Mouse (Mus musculus) hindbrain, embryonic 10.5 days (tissue): ENCODE measurements around the gene Rere. TPM values are rescaled to one million over a fixed set of nuclear protein-coding genes. Genes with fewer than 3 reads are reported as not detected.

Experiments
- DNase-seq: peaks from one replicate; pipeline ENCODE4 v3.0.0-alpha.2; 2017; ENCODE audit warnings: low spot score
- H3K27ac ChIP-seq: fragments of 300-500 bp; sonication (generic); 2 replicates; pipeline ENCODE4 v1.5.1; 2016; ENCODE audit warnings: mild to moderate bottlenecking, moderate library complexity
- H3K27me3 ChIP-seq: fragments of 300-500 bp; sonication (generic); 2 replicates; pipeline ENCODE4 v1.6.1; 2016; ENCODE audit warnings: mild to moderate bottlenecking; ENCODE audit not compliant: poor library complexity, insufficient read depth, severe bottlenecking
- H3K36me3 ChIP-seq: fragments of 300-500 bp; sonication (generic); 2 replicates; pipeline ENCODE4 v1.6.1; 2016; ENCODE audit warnings: mild to moderate bottlenecking, moderate library complexity
- H3K4me1 ChIP-seq: fragments of 300-500 bp; sonication (generic); replicated peaks from 2 replicates; pipeline ENCODE4 v1.6.1; 2016; ENCODE audit warnings: mild to moderate bottlenecking
- H3K4me3 ChIP-seq: fragments of 300-500 bp; sonication (generic); 2 replicates; pipeline ENCODE4 v1.5.1; 2016; ENCODE audit warnings: mild to moderate bottlenecking, moderate library complexity
- H3K9me3 ChIP-seq: fragments of 300-500 bp; sonication (generic); 2 replicates; pipeline ENCODE4 v1.6.1; 2016; ENCODE audit warnings: mild to moderate bottlenecking, moderate library complexity
- WGBS: fragments of 180-500 bp; shearing (Covaris S2); methylation state at CpG from one replicate; pipeline ENCODE4 v1.1.7; 2016; 5-methylcytosine and 5-hydroxymethylcytosine counted together
- polyA plus RNA-seq: library from polyadenylated mRNA; unstranded; fragments of >200 nt; fragmentation: Nextera tagmentation; extraction: Ambion mirVana; gene quantifications from 2 replicates; pipeline ENCODE4 v1.2.1, GENCODE M21; 2016

The Rere gene
- polyA plus RNA-seq, 1 experiment from 2014 or later = 40.4 TPM

DNA sequence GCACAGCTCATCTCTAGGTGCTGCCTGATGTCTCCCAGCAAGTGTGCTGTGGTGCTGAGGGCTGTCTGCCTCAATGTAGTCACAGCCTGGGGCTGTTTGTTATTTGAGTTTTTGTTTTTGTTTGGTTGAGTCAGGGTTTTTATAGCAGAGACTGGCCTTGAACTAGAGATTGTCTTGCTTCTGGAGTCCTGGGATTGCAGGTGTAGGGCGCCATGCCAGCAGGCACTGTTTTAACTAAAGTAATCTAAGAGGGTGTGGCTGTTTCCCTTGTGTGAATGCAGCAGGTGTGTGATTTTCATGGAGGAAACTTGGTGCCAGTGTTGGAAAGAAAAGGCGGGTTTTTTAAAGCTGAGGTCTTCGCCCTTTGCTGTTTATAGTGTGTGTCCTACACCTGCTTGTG is 296.6 kb downstream of the Rere start:
- Histone ChIP-seq H3K36me3 (peaks cover 47% of the 10 kb centered on the region), H3K4me1 (peaks cover 13% of the 10 kb centered on the region), H3K9me3 (no peaks in the 10 kb centered on the region), H3K27me3 (no peaks in the 10 kb centered on the region), H3K27ac (no peak overlapping the region), H3K4me3 (no peak overlapping the region)
- 92% methylated on average over 3 of the region's 3 CpGs for WGBS
- DNase-seq = no peak

DNA sequence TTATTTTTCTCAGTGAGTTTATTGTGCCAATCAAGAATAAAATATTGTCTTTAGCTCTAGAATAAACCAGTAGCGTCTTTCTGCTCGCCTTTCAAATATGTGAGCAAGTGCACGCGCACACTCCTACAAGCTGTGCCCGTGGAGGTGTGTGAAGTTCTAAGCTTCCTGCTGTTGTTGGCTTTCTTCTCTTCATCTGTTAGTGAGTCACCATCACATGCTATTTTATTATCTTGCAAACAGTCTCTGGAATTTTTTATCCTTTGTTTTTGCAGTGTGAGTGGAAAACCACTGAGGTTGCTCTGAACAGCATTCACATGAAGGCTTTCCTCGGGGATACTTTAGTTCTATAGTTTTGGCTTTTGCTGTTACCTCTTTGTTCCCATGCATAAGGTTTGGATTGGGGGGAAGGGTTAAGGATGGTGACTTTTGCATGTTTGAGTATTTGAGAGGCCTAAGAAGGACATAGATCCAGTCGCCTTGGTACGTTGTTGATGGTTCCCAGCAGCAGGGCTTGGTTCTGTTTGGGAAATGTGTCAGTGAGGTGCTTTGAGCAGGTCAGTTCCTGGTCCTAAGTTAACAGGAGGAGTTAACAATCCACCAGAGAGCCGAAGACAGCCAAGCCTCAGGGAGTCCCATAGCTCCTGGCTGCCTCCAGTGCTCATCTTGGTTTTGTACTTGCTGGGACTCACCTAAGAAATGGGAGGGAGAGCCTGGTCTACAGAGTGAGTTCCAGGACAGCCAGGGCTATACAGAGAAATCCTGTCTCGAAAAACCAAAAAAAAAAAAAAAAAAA is 300.7 kb downstream of the Rere start:
- no peak overlapping the region for H3K4me3 ChIP-seq
- H3K27ac ChIP-seq = no peak overlapping the region
- WGBS = 83% methylated on average over 10 of the region's 10 CpGs
- DNase-seq = no peak
- H3K36me3 ChIP-seq = peaks cover 13% of the 10 kb centered on the region; the same call in 1 of the 2 replicates
- no peaks in the 10 kb centered on the region for H3K27me3 ChIP-seq
- H3K9me3 ChIP-seq = no peaks in the 10 kb centered on the region
- H3K4me1 ChIP-seq = peaks cover 24% of the 10 kb centered on the region

DNA sequence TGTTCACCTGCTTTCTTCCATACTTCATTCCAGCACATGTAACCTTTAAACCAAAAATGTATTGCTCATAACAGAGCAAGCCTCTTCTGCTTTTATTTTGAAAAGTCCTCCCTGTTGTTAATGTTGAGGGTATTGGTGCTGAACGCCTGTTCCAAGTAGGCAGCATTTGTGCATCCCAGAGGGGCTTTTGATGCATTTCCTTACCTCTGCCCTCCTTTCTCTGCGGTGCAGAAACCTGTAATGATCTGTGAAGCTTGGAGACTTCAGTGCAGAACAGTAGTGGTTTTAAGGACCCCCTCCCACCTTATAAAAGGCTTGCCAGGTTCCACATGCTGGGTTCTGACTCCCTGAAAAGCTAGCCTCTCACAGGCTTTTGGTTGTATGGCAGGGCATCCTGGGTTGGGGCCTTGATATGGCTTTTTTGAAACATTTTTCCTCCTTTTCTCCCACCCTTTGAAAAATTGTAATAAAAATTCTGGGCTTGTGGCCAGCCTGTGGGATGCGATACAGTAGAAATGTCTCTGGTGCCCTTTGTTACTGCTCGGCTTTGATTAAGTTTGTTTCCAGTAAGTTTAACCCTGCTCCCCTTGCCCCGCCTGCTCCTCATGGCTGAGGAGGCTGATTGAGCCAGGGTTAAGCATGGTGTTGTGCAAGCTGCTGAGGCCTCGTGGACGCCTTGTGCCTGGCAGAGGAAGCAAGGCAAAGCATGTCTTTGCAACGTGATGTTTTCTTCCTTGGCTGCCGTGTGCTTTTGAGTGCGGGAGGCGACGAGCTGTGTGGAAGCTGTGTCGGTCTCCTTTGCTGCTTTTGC is 301.7 kb downstream of the Rere start:
- H3K4me3 ChIP-seq = no peak overlapping the region
- H3K27ac ChIP-seq = peak overlapping the region; percentile 62
- DNase-seq = no peak
- peaks cover 29% of the 10 kb centered on the region for H3K4me1 ChIP-seq
- H3K9me3 ChIP-seq = no peaks in the 10 kb centered on the region
- H3K27me3 ChIP-seq = no peaks in the 10 kb centered on the region
- peaks cover 13% of the 10 kb centered on the region; the same call in 1 of the 2 replicates for H3K36me3 ChIP-seq
- 62% methylated on average over 13 of the region's 13 CpGs for WGBS

DNA sequence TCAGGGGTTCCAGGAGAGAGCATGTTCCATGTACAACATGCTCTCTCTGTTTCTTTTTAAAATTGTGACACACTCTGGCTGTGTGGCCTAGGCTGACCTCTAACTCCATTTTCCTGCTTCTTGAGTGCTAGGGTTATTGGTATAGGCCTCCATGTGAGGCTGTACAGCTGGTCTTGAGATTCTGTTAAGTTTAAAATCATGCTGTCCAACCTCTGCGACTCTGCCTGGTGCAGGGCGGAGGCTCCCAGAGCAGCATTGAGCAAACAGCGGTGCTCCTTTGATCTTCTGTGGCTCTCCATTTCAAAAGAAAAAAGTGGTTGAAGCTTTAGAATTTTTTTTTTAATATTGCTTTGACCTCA is 302.3 kb downstream of the Rere start:
- 74% methylated on average over 3 of the region's 3 CpGs for whole genome bisulfite sequencing
- no peak overlapping the region for H3K4me3 ChIP-seq
- H3K9me3 ChIP-seq = no peaks in the 10 kb centered on the region
- H3K27me3 ChIP-seq = no peaks in the 10 kb centered on the region
- peak overlapping the region; percentile 62 for H3K27ac ChIP-seq
- peaks cover 29% of the 10 kb centered on the region for H3K4me1 ChIP-seq
- peaks cover 12% of the 10 kb centered on the region; the same call in 1 of the 2 replicates for H3K36me3 ChIP-seq
- no peak for DNase-seq

DNA sequence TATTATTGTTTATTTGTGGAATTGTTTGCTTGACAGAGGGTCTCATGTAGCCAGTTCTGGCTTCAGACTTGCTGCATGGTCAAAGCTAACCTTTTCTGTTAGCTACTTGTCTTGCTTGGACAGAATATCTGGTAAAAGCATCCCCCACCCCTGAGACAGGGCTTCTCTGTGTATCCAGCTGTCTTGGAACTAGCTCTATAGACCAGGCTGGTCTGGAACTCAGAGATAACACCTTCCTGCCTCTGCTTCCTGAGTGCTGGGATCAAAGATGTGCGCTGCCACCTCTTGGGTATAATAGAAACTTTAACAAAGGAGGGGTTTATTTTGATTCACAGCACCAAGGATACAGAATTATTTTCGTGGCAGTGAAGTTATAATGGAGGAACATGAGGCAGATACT is 304.4 kb downstream of the Rere start:
- H3K9me3 ChIP-seq = no peaks in the 10 kb centered on the region
- peaks cover 36% of the 10 kb centered on the region for H3K4me1 ChIP-seq
- no peak overlapping the region for H3K27ac ChIP-seq
- no peak overlapping the region for H3K4me3 ChIP-seq
- H3K36me3 ChIP-seq = peaks cover 6% of the 10 kb centered on the region; the same call in 1 of the 2 replicates
- H3K27me3 ChIP-seq = no peaks in the 10 kb centered on the region
- whole genome bisulfite sequencing = 93% methylated on average over 2 of the region's 2 CpGs
- DNase-seq = no peak

DNA sequence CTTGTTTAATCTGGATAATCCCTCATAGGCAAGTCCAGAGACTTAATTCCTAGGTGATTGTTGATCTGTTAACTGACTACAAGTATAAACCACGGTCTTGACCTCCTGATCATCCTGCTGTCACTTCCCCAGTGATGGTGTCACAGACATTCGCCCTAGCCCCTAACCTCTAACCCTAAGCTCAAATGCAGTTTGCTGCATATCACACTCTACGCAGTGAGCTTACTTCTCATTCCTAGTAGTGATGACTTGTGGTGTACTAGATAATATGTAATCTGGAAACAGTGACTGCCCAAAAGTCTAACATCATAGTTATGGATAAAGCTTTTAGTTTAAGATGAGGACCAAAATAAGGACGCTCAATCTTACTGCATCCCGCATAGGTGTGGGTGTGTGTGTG is 304.8 kb downstream of the Rere start:
- WGBS = 93% methylated on average over 5 of the region's 5 CpGs

DNA sequence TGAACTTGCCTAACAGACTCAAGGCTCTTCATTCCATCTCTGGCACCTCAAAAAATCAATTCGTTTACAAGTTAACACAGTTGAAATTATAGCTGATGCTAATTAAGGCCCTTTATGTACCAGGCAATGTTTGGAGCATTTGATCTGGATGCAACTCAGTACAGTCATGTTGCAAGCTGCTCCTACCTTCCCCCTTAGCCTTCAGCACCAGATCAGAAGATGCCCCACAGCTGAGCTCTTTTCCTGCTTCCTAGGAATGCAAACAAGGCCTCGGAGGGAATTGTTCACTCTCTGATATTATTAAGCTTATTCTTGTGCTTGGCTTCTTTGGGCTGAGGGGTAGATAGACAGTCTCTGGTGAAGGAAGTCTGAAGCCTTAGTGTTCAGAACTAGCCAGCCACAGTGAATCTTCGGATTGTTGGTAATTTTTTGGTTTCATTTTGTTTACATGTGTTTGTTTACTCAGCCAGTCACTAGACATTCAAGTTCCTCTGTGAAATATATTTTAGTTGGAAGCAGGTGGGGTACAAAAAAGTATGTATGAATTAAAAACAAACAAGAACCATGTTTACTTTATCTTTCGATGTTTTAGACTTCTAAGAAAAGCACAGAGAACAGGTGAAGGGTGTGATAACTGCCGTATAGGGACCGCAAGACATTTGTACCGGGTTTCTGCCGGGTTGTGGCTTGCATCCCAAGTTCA is 306.3 kb downstream of the Rere start:
- Histone ChIP-seq H3K9me3 (no peaks in the 10 kb centered on the region), H3K36me3 (no peaks in the 10 kb centered on the region), H3K4me3 (no peak overlapping the region), H3K4me1 (peaks cover 43% of the 10 kb centered on the region), H3K27me3 (no peaks in the 10 kb centered on the region), H3K27ac (no peak overlapping the region)
- DNase-seq = no peak
- 90% methylated on average over 8 of the region's 8 CpGs for WGBS

More for the DNA sequence above, 304.8 kb downstream of the Rere start:
- H3K27ac ChIP-seq = no peak overlapping the region
- no peak overlapping the region for H3K4me3 ChIP-seq
- no peaks in the 10 kb centered on the region for H3K27me3 ChIP-seq
- peaks cover 38% of the 10 kb centered on the region for H3K4me1 ChIP-seq
- no peak for DNase-seq
- no peaks in the 10 kb centered on the region for H3K9me3 ChIP-seq
- 0 out of 2 replicates have a peak, but pooled peaks cover 1% of the 10 kb centered on the region for H3K36me3 ChIP-seq

DNA sequence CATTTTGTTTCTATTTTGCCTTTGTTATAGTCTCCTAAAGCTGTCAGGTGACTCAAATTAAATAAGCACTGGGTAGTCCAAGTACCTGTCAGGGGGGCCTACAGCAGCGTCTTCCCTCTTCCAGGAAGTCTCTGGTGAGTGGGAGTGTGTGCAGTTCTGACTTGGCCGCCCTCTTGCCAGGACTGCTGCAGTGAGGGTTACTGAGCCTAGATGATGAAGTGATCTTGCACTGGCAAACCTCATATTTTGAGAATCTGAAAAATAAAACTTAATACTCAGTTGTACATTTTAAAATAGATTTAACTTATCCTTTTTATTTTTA is 306.8 kb downstream of the Rere start:
- 91% methylated on average over 2 of the region's 2 CpGs for WGBS
- no peak overlapping the region for H3K4me3 ChIP-seq

DNA sequence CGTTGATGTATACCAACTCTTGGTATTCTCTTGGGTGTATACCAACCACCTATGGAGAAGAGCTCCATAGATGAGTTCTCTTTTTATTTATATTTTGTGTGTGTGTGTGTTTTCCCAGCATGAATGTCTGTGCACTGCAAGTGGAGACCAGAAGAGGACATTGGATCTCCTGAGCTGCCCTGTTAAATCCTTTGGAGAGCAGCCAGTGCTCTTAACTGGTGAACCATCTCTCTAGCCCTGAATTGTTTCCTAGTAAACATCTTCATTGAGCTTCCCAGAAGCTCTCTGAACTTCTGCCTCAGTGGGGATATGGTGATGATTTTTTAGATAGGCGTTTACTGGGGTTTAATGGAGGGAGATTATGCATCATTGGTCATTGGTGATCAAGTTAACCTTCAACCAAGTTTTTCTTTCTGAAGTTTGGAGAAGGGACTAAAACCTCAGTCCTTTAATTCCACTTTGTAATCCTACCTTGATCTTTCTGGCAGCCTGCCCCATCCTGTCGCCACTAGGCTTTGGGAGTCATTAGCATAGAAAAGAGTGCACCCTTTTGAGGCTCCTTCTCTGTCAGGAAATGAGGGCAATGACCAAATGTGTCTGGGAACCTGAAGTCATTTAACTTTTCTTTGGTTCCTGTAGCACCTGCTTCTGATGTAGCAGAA is 309.3 kb downstream of the Rere start:
- peaks cover 31% of the 10 kb centered on the region for H3K4me1 ChIP-seq
- no peak for DNase-seq
- H3K4me3 ChIP-seq = no peak overlapping the region
- WGBS = 62% methylated on average over 3 of the region's 3 CpGs
- H3K27me3 ChIP-seq = no peaks in the 10 kb centered on the region
- H3K27ac ChIP-seq = no peak overlapping the region
- H3K36me3 ChIP-seq = no peaks in the 10 kb centered on the region
- H3K9me3 ChIP-seq = no peaks in the 10 kb centered on the region

More for the DNA sequence above, 306.8 kb downstream of the Rere start:
- Histone ChIP-seq H3K4me1 (peaks cover 38% of the 10 kb centered on the region), H3K27me3 (no peaks in the 10 kb centered on the region), H3K27ac (no peak overlapping the region), H3K36me3 (no peaks in the 10 kb centered on the region), H3K9me3 (no peaks in the 10 kb centered on the region)
- DNase-seq = no peak

DNA sequence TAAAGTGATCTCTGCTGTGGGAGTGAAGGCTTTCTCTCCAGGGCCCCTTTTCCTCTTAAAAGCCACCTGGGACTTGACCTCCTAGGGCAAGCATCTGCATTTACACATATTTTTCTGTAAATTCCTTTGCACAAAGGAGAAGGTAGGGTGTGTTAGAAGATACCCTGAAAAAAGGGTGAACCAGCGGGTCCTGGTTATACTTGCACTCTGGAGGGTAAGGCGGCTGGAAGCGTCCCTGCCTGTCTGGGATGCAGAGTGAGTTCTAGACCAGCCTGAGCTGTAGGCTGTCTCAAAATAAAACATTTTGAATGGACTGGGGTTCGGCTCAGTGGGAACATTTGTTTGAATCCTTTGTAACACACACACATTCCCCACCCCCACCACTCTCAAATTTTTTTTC is 310.2 kb downstream of the Rere start:
- Histone ChIP-seq H3K27ac (no peak overlapping the region), H3K4me3 (no peak overlapping the region), H3K36me3 (no peaks in the 10 kb centered on the region), H3K9me3 (no peaks in the 10 kb centered on the region), H3K27me3 (no peaks in the 10 kb centered on the region), H3K4me1 (peaks cover 31% of the 10 kb centered on the region)
- DNase-seq = no peak
- 74% methylated on average over 4 of the region's 4 CpGs for WGBS

DNA sequence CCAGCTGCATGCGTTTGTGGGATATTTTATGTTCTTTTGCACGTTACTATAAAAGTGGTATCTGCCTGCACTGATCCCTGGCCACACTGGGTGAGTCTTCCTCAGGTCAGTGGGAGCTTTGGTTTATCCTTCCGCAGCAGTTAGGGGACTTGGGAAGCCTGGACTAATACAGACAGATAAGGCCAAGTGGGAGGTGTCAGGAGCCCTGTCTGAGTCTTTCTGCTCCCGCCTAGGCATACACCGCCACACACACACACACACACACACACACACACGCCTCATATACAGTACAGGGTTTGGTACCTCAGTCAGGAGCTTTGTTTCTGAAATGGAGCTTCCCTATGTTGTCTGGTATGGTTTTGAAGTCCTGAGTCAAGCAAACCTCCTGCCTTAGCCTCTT is 310.6 kb downstream of the Rere start:
- H3K27ac ChIP-seq = 0 out of 2 replicates have a peak overlapping the region, but pooled peaks have one; percentile 4
- 87% methylated on average over 6 of the region's 6 CpGs for WGBS
- H3K27me3 ChIP-seq = no peaks in the 10 kb centered on the region
- peaks cover 30% of the 10 kb centered on the region for H3K4me1 ChIP-seq
- DNase-seq = no peak
- H3K4me3 ChIP-seq = no peak overlapping the region
- H3K36me3 ChIP-seq = no peaks in the 10 kb centered on the region
- no peaks in the 10 kb centered on the region for H3K9me3 ChIP-seq

DNA sequence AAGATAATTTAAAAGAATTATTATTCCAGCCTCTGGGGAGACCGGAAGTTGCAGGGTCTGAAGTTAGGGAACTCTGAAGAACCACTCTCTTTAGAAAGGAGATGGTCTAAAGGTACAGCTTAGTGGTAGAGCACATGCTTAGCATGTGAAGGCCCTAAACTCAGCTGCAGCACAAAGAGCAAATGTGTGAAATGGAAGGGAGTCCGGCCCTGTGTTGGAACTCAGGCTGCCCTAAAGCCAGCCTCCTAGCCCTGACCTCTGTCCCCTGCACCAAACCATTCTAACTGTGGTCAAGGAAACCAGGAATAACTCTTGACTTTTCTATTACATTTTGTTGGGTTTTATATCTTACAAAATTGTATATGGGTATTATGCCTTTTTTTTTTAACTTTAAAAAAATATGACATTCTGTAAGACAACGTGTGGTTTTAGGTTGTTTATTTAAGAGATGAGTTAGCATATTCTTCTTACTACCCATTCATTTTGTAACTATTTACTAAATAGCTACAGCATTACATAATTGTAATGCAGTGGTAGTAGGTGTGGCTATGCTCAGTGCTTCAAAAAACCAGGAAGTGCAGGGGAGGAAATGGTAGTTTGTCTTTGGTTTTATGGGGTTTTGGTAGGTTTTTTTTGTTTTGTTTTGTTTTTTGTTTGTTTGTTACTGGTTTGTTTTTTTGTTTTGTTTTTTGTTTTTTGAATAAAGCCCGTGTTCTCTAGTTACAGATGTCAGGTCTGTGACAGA is 312.2 kb downstream of the Rere start:
- Histone ChIP-seq H3K4me1 (peaks cover 25% of the 10 kb centered on the region), H3K9me3 (no peaks in the 10 kb centered on the region), H3K36me3 (no peaks in the 10 kb centered on the region), H3K27me3 (no peaks in the 10 kb centered on the region), H3K4me3 (no peak overlapping the region), H3K27ac (no peak overlapping the region)
- 84% methylated on average over 4 of the region's 4 CpGs for WGBS
- DNase-seq = no peak
